In the genomic region with DNA sequence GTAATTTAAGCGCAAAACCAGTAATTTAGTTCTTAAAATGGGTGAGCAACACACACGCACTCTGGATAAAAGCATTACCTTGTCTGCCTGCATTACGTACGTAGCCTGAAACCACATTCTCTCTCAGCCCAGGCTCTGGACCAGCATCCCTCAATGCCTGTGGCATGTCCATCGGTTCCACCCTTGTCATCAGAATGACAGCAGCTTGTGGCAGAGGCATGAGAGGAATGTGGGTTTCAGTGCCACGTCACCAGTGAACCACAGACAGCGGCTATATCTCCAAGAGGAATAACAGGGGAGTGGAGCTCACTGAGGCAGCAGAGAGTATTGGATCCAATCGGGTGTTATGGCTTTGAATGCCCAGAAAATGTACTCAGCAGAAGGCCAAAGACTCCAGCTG, we compare ENCODE assay signal across 24 mouse cellular contexts.
DNase-seq lines count a peak whose midpoint lies in the region; ATAC-seq and TF ChIP-seq lines count a peak whose summit lies in the region.
"Had no signal": no experiment of that assay in that cellular context is flagged by ENCODE, and none has a peak within 500 bp of the region (broad histone marks: within the 10 kb centered on the region; RNA-seq: fewer than 3 reads in every experiment).

No protein-coding gene starts in this region.

- no peaks in the 10 kb centered on the region for H3K27me3 ChIP-seq in heart, embryonic 13.5 days (replicated peaks)
- no peaks in the 10 kb centered on the region for H3K27me3 ChIP-seq in midbrain, embryonic 11.5 days (ENCODE audit: control insufficient read depth, insufficient read depth, low read length)
- H3K27me3 ChIP-seq in midbrain, postnatal 0 days (ENCODE audit: insufficient read depth, low read length) = no peaks in the 10 kb centered on the region
- H3K27me3 ChIP-seq in midbrain, embryonic 12.5 days = no peaks in the 10 kb centered on the region
- H3K27me3 ChIP-seq: embryonic facial prominence, embryonic 13.5 days; limb, embryonic 12.5 days had no signal

- no peak for ATAC-seq in heart, embryonic 13.5 days (ENCODE audit: extremely low read depth, insufficient number of reproducible peaks, low FRiP score, low TSS enrichment)
- peak; percentile 69 for ATAC-seq in midbrain, embryonic 11.5 days (ENCODE audit: low FRiP score)
- no peak for ATAC-seq in midbrain, postnatal 0 days (ENCODE audit: low FRiP score)
- peak; percentile 72 for ATAC-seq in midbrain, embryonic 12.5 days (ENCODE audit: low FRiP score, low read depth)
- ATAC-seq: forebrain, embryonic 14.5 days; liver, postnatal 0 days had no signal

- H3K36me3 ChIP-seq in heart, embryonic 13.5 days = no peaks in the 10 kb centered on the region
- H3K36me3 ChIP-seq in midbrain, embryonic 11.5 days (ENCODE audit: control insufficient read depth, insufficient read depth, low read length) = no peaks in the 10 kb centered on the region
- no peaks in the 10 kb centered on the region for H3K36me3 ChIP-seq in midbrain, postnatal 0 days (ENCODE audit: insufficient read depth, low read length)
- no peaks in the 10 kb centered on the region for H3K36me3 ChIP-seq in midbrain, embryonic 12.5 days
- H3K36me3 ChIP-seq: embryonic facial prominence, embryonic 13.5 days; limb, embryonic 12.5 days had no signal

- WGBS in heart, embryonic 13.5 days = 33% methylated on average over 8 of the region's 8 CpGs
- 65% methylated on average over 8 of the region's 8 CpGs for WGBS in midbrain, embryonic 11.5 days
- 47% methylated on average over 8 of the region's 8 CpGs for WGBS in midbrain, postnatal 0 days
- 54% methylated on average over 8 of the region's 8 CpGs for WGBS in midbrain, embryonic 12.5 days

- peaks cover 10% of the 10 kb centered on the region for H3K4me1 ChIP-seq in heart, embryonic 13.5 days
- H3K4me1 ChIP-seq in midbrain, embryonic 11.5 days (ENCODE audit: control insufficient read depth, insufficient read depth, low read length) = peaks cover 3% of the 10 kb centered on the region; the same call in 1 of the 2 replicates
- H3K4me1 ChIP-seq in midbrain, postnatal 0 days (ENCODE audit: insufficient read depth, low read length) = no peaks in the 10 kb centered on the region
- H3K4me1 ChIP-seq in midbrain, embryonic 12.5 days = peaks cover 9% of the 10 kb centered on the region
- H3K4me1 ChIP-seq: limb, embryonic 12.5 days had no signal

- peak overlapping the region; percentile 10; the same call in 1 of the 2 replicates for H3K4me2 ChIP-seq in heart, embryonic 13.5 days
- H3K4me2 ChIP-seq in midbrain, embryonic 11.5 days = no peak overlapping the region
- H3K4me2 ChIP-seq in midbrain, postnatal 0 days (ENCODE audit: low read depth, low read length, poor library complexity, severe bottlenecking) = no peak overlapping the region
- H3K4me2 ChIP-seq in midbrain, embryonic 12.5 days (replicated peaks) = no peak overlapping the region
- H3K4me2 ChIP-seq: embryonic facial prominence, embryonic 13.5 days; limb, embryonic 12.5 days; liver, embryonic 11.5 days had no signal

- H3K9me3 ChIP-seq in heart, embryonic 13.5 days = no peaks in the 10 kb centered on the region
- no peaks in the 10 kb centered on the region for H3K9me3 ChIP-seq in midbrain, embryonic 11.5 days (ENCODE audit: control insufficient read depth, low read length)
- H3K9me3 ChIP-seq in midbrain, postnatal 0 days (ENCODE audit: low read length) = no peaks in the 10 kb centered on the region
- H3K9me3 ChIP-seq in midbrain, embryonic 12.5 days = no peaks in the 10 kb centered on the region
- H3K9me3 ChIP-seq: embryonic facial prominence, embryonic 13.5 days; limb, embryonic 12.5 days had no signal

- no peak for DNase-seq in heart, postnatal 4 days
- no peak for DNase-seq in midbrain, embryonic 11.5 days (ENCODE audit: low spot score, missing footprints)
- no peak for DNase-seq in midbrain, postnatal 0 days (ENCODE audit: low spot score)
- DNase-seq in retina, postnatal 1 day = peak; percentile 76
- no peak for DNase-seq in lung, postnatal 36 days
- no peak for DNase-seq in adrenal gland, postnatal 25 days
- DNase-seq: adrenal gland, postnatal 36 days; cerebellum, adult 11 months; cerebellum, postnatal 10 days; gastrocnemius, adult 2 months; heart, postnatal 10 days; kidney, adult 9 months; kidney, postnatal 14 days; layer of hippocampus, postnatal 36 days; liver, postnatal 0 days; lung, postnatal 10 days; right cerebral cortex, postnatal 14 days; spleen, adult 18-20 months had no signal

- H3K9ac ChIP-seq in heart, embryonic 13.5 days = no peak overlapping the region
- no peak overlapping the region for H3K9ac ChIP-seq in midbrain, embryonic 11.5 days (ENCODE audit: low read length)
- no peak overlapping the region for H3K9ac ChIP-seq in midbrain, postnatal 0 days (replicated peaks; ENCODE audit: low read length, poor library complexity, severe bottlenecking)
- H3K9ac ChIP-seq in midbrain, embryonic 12.5 days (replicated peaks) = no peak overlapping the region
- H3K9ac ChIP-seq: embryonic facial prominence, embryonic 13.5 days; limb, embryonic 12.5 days; liver, postnatal 0 days had no signal

- TF ChIP-seq CTCF in midbrain, postnatal 0 days (IDR thresholded peaks at IDR 0.05) = no peak

- H3K27ac ChIP-seq in heart, embryonic 13.5 days (replicated peaks) = no peak overlapping the region
- H3K27ac ChIP-seq in midbrain, embryonic 11.5 days (ENCODE audit: low read depth, low read length) = no peak overlapping the region
- H3K27ac ChIP-seq in midbrain, postnatal 0 days (ENCODE audit: low read depth, low read length) = no peak overlapping the region
- H3K27ac ChIP-seq in midbrain, embryonic 12.5 days (replicated peaks) = no peak overlapping the region
- H3K27ac ChIP-seq: embryonic facial prominence, embryonic 13.5 days; gastrocnemius, adult 2 months; limb, embryonic 12.5 days had no signal

- no peak overlapping the region for H3K4me3 ChIP-seq in heart, embryonic 13.5 days
- H3K4me3 ChIP-seq in midbrain, embryonic 11.5 days (ENCODE audit: low read depth, low read length) = no peak overlapping the region
- no peak overlapping the region for H3K4me3 ChIP-seq in midbrain, postnatal 0 days (ENCODE audit: low read depth, low read length)
- H3K4me3 ChIP-seq in midbrain, embryonic 12.5 days = no peak overlapping the region
- H3K4me3 ChIP-seq: embryonic facial prominence, embryonic 13.5 days; gastrocnemius, adult 2 months; limb, embryonic 12.5 days had no signal

Comparison
In these comparisons a context has a peak if more than half of its experiments do, and no peak if none do; other contexts are left out.
1. ATAC-seq: peak in midbrain, embryonic 11.5 days (single experiment) and midbrain, embryonic 12.5 days (single experiment); none in heart, embryonic 13.5 days (single experiment) and midbrain, postnatal 0 days (single experiment).